Mouse (Mus musculus): ENCODE measurements around the gene Iqgap2. TPM values are rescaled to one million over a fixed set of nuclear protein-coding genes. Genes with fewer than 3 reads are reported as not detected.

Gene Iqgap2
- polyA plus RNA-seq, 1 experiment from 2014 or later: 24.6 TPM

GRCm38 (mm10) chr13:95777651-95778391 is 113.9 kb downstream of the Iqgap2 start:
- no peak overlapping the region for H3K9ac ChIP-seq (replicated peaks)
- peaks cover 39% of the 10 kb centered on the region for H3K4me1 ChIP-seq (ENCODE audit: insufficient read depth)
- TF ChIP-seq EP300 (IDR thresholded peaks at IDR 0.05; ENCODE audit: low read depth) (no peak), CTCF (IDR thresholded peaks at IDR 0.05; ENCODE audit: low read depth) (no peak)
- ATAC-seq (no peak), DNase-seq (no peak)
- no peaks in the 10 kb centered on the region for H3K9me3 ChIP-seq (ENCODE audit: low read length)
- H3K27me3 ChIP-seq (ENCODE audit: insufficient read depth, low read length): no peaks in the 10 kb centered on the region
- H3K27ac ChIP-seq (ENCODE audit: low read depth): no peak overlapping the region
- H3K36me3 ChIP-seq (replicated peaks; ENCODE audit: insufficient read depth, low read length): no peaks in the 10 kb centered on the region
- WGBS (ENCODE audit: insufficient replicate concordance): 75% methylated on average over 5 of the region's 5 CpGs
- no peak overlapping the region for H3K4me2 ChIP-seq (ENCODE audit: low read depth, low read length)
- H3K4me3 ChIP-seq (ENCODE audit: low read depth, low read length): no peak overlapping the region

- H3K4me2 ChIP-seq (ENCODE audit: low read depth, low read length): no peak overlapping the region
- peaks cover 37% of the 10 kb centered on the region for H3K4me1 ChIP-seq (ENCODE audit: insufficient read depth)
- WGBS (ENCODE audit: insufficient replicate concordance): 20% methylated on average over 2 of the region's 2 CpGs
- H3K9me3 ChIP-seq (ENCODE audit: low read length): no peaks in the 10 kb centered on the region
- ATAC-seq (peak; percentile 80), DNase-seq (peak; percentile 78)
- H3K9ac ChIP-seq (replicated peaks): no peak overlapping the region
- no peak overlapping the region for H3K27ac ChIP-seq (ENCODE audit: low read depth)
- no peaks in the 10 kb centered on the region for H3K36me3 ChIP-seq (replicated peaks; ENCODE audit: insufficient read depth, low read length)
- TF ChIP-seq EP300 (IDR thresholded peaks at IDR 0.05; ENCODE audit: low read depth) (no peak), CTCF (IDR thresholded peaks at IDR 0.05; ENCODE audit: low read depth) (peak; percentile 82)
- H3K27me3 ChIP-seq (ENCODE audit: insufficient read depth, low read length): no peaks in the 10 kb centered on the region
- H3K4me3 ChIP-seq (ENCODE audit: low read depth, low read length): no peak overlapping the region
Measured at GRCm38 (mm10) chr13:95777237-95777636, 114.5 kb downstream of the Iqgap2 start.

GRCm38 (mm10) chr13:95774966-95775696 is 116.6 kb downstream of the Iqgap2 start:
- H3K36me3 ChIP-seq (replicated peaks; ENCODE audit: insufficient read depth, low read length): no peaks in the 10 kb centered on the region
- 53% methylated on average over 11 of the region's 11 CpGs for WGBS (ENCODE audit: insufficient replicate concordance)

GRCm38 (mm10) chr13:95765017-95765416 is 126.7 kb downstream of the Iqgap2 start:
- Histone ChIP-seq H3K27me3 (ENCODE audit: insufficient read depth, low read length) (no peaks in the 10 kb centered on the region), H3K9ac (replicated peaks) (0 out of 2 replicates have a peak overlapping the region, but pooled peaks have one; percentile 8), H3K4me2 (ENCODE audit: low read depth, low read length) (peak overlapping the region; percentile 58), H3K4me3 (ENCODE audit: low read depth, low read length) (no peak overlapping the region), H3K36me3 (replicated peaks; ENCODE audit: insufficient read depth, low read length) (0 out of 2 replicates have a peak, but pooled peaks cover 5% of the 10 kb centered on the region), H3K4me1 (ENCODE audit: insufficient read depth) (peaks cover 7% of the 10 kb centered on the region; the same call in 1 of the 2 replicates), H3K9me3 (ENCODE audit: low read length) (no peaks in the 10 kb centered on the region), H3K27ac (ENCODE audit: low read depth) (peak overlapping the region; percentile 9)
- DNase-seq (peak; percentile 51), ATAC-seq (peak; percentile 68)
- TF ChIP-seq EP300 (IDR thresholded peaks at IDR 0.05; ENCODE audit: low read depth): no peak
- TF ChIP-seq CTCF (IDR thresholded peaks at IDR 0.05; ENCODE audit: low read depth): no peak
- WGBS (ENCODE audit: insufficient replicate concordance): 23% methylated on average over 9 of the region's 9 CpGs

More at GRCm38 (mm10) chr13:95774966-95775696, 116.6 kb downstream of the Iqgap2 start:
- Histone ChIP-seq H3K9me3 (ENCODE audit: low read length) (no peaks in the 10 kb centered on the region), H3K4me3 (ENCODE audit: low read depth, low read length) (no peak overlapping the region), H3K4me2 (ENCODE audit: low read depth, low read length) (no peak overlapping the region), H3K4me1 (ENCODE audit: insufficient read depth) (peaks cover 25% of the 10 kb centered on the region), H3K9ac (replicated peaks) (no peak overlapping the region), H3K27ac (ENCODE audit: low read depth) (no peak overlapping the region), H3K27me3 (ENCODE audit: insufficient read depth, low read length) (no peaks in the 10 kb centered on the region)
- ATAC-seq (no peak), DNase-seq (no peak)
- no peak for TF ChIP-seq EP300 (IDR thresholded peaks at IDR 0.05; ENCODE audit: low read depth)
- TF ChIP-seq CTCF (IDR thresholded peaks at IDR 0.05; ENCODE audit: low read depth): no peak

- H3K4me3 ChIP-seq (ENCODE audit: low read depth, low read length): no peak overlapping the region
- WGBS (ENCODE audit: insufficient replicate concordance): 46% methylated on average over 3 of the region's 3 CpGs
- H3K36me3 ChIP-seq (replicated peaks; ENCODE audit: insufficient read depth, low read length): 0 out of 2 replicates have a peak, but pooled peaks cover 5% of the 10 kb centered on the region
- ATAC-seq (no peak), DNase-seq (no peak)
- H3K4me2 ChIP-seq (ENCODE audit: low read depth, low read length): no peak overlapping the region
- no peak overlapping the region for H3K27ac ChIP-seq (ENCODE audit: low read depth)
- H3K27me3 ChIP-seq (ENCODE audit: insufficient read depth, low read length): no peaks in the 10 kb centered on the region
- no peaks in the 10 kb centered on the region for H3K9me3 ChIP-seq (ENCODE audit: low read length)
- H3K4me1 ChIP-seq (ENCODE audit: insufficient read depth): peaks cover 7% of the 10 kb centered on the region; the same call in 1 of the 2 replicates
- H3K9ac ChIP-seq (replicated peaks): no peak overlapping the region
- TF ChIP-seq CTCF (IDR thresholded peaks at IDR 0.05; ENCODE audit: low read depth) (no peak), EP300 (IDR thresholded peaks at IDR 0.05; ENCODE audit: low read depth) (no peak)
Measured at GRCm38 (mm10) chr13:95763876-95764517, 127.7 kb downstream of the Iqgap2 start.

- Histone ChIP-seq H3K4me2 (ENCODE audit: low read depth, low read length) (no peak overlapping the region), H3K36me3 (replicated peaks; ENCODE audit: insufficient read depth, low read length) (peaks cover 17% of the 10 kb centered on the region; the same call in 1 of the 2 replicates), H3K9ac (replicated peaks) (no peak overlapping the region), H3K27me3 (ENCODE audit: insufficient read depth, low read length) (no peaks in the 10 kb centered on the region), H3K4me3 (ENCODE audit: low read depth, low read length) (no peak overlapping the region), H3K27ac (ENCODE audit: low read depth) (no peak overlapping the region), H3K9me3 (ENCODE audit: low read length) (no peaks in the 10 kb centered on the region), H3K4me1 (ENCODE audit: insufficient read depth) (peaks cover 3% of the 10 kb centered on the region; the same call in 1 of the 2 replicates)
- ATAC-seq (no peak), DNase-seq (no peak)
- no peak for TF ChIP-seq CTCF (IDR thresholded peaks at IDR 0.05; ENCODE audit: low read depth)
- TF ChIP-seq EP300 (IDR thresholded peaks at IDR 0.05; ENCODE audit: low read depth): no peak
- WGBS (ENCODE audit: insufficient replicate concordance): 83% methylated on average over 2 of the region's 2 CpGs
Measured at GRCm38 (mm10) chr13:95759810-95760209, 131.9 kb downstream of the Iqgap2 start.

Measured in liver, postnatal 0 days (tissue).